Mouse (Mus musculus) limb, embryonic 13.5 days (tissue): Measurements from ENCODE around the gene Olfr651. TPM values are rescaled to one million over a fixed set of nuclear protein-coding genes. Genes with fewer than 3 reads are reported as not detected.

Experiments used
- ATAC-seq: fragments of 200-750 bp; cut with Nextera tagmentation; 2 replicates; pipeline ENCODE4 v1.8.0; 2017; ENCODE audit warnings: low read depth, moderate number of reproducible peaks, moderate TSS enrichment; ENCODE audit not compliant: low FRiP score
- H3K27ac ChIP-seq: fragments of 300-500 bp; sonication (generic); 2 replicates; pipeline ENCODE4 v1.5.1; 2015; ENCODE audit warnings: inconsistent platforms, mild to moderate bottlenecking, moderate library complexity
- H3K27me3 ChIP-seq: fragments of 300-500 bp; sonication (generic); 2 replicates; pipeline ENCODE4 v1.6.1; 2015; ENCODE audit warnings: mild to moderate bottlenecking, inconsistent platforms
- H3K36me3 ChIP-seq: fragments of 300-500 bp; sonication (generic); 2 replicates; pipeline ENCODE4 v1.6.1; 2015; ENCODE audit warnings: inconsistent platforms, mild to moderate bottlenecking, moderate library complexity
- H3K4me1 ChIP-seq: fragments of 300-500 bp; sonication (generic); 2 replicates; pipeline ENCODE4 v1.6.1; 2015; ENCODE audit warnings: inconsistent platforms
- H3K4me2 ChIP-seq: fragments of 300-500 bp; sonication (generic); replicated peaks from 2 replicates; pipeline ENCODE4 v1.6.1; 2015; ENCODE audit warnings: inconsistent platforms, mild to moderate bottlenecking, moderate library complexity
- H3K4me3 ChIP-seq: fragments of 300-500 bp; sonication (generic); 2 replicates; pipeline ENCODE4 v1.5.1; 2015; ENCODE audit warnings: moderate library complexity, mild to moderate bottlenecking, inconsistent platforms
- H3K9ac ChIP-seq: fragments of 300-500 bp; sonication (generic); 2 replicates; pipeline ENCODE4 v1.6.1; 2015; ENCODE audit warnings: mild to moderate bottlenecking, inconsistent platforms
- H3K9me3 ChIP-seq: fragments of 300-500 bp; sonication (generic); 2 replicates; pipeline ENCODE4 v1.6.1; 2016; ENCODE audit warnings: inconsistent platforms
- WGBS: fragments of 180-500 bp; shearing (Covaris S2); methylation state at CpG from one replicate; pipeline ENCODE4 v1.1.7; 2015; 5-methylcytosine and 5-hydroxymethylcytosine counted together
- polyA plus RNA-seq: library from polyadenylated mRNA; unstranded; fragments of >200 nt; fragmentation: Nextera tagmentation; extraction: Ambion mirVana; gene quantifications from 2 replicates; pipeline ENCODE4 v1.2.1, GENCODE M21; 2015

Gene Olfr651
- polyA plus RNA-seq, 1 experiment from 2014 or later = not detected

GRCm38 (mm10) chr7:104603173-104603572 lies 53.2 kb downstream of the Olfr651 start:
- Histone ChIP-seq H3K4me1 (no peaks in the 10 kb centered on the region), H3K36me3 (no peaks in the 10 kb centered on the region), H3K27ac (no peak overlapping the region), H3K9me3 (no peaks in the 10 kb centered on the region), H3K4me3 (no peak overlapping the region), H3K27me3 (no peaks in the 10 kb centered on the region), H3K9ac (no peak overlapping the region), H3K4me2 (no peak overlapping the region)
- ATAC-seq = no peak
- 9% methylated on average over 3 of the region's 3 CpGs for WGBS

Other genes with a start within 250 kb of the Olfr651 start
- gene Trim12a, start 234.7 kb upstream of the Olfr651 start, polyA plus RNA-seq = 6.1 and 7.1 TPM in 2 replicates
- 0.17 TPM in 1 of 2 replicates, not detected in the other for gene Trim34b, start 220.7 kb upstream of the Olfr651 start, polyA plus RNA-seq
- 2.4 and 2.7 TPM in 2 replicates for gene Trim12c, start 196.8 kb upstream of the Olfr651 start, polyA plus RNA-seq
- gene Trim30b, start 180.2 kb upstream of the Olfr651 start, polyA plus RNA-seq = 0.05 TPM in 1 of 2 replicates, not detected in the other
- gene Trim30c, start 149.3 kb upstream of the Olfr651 start, polyA plus RNA-seq = 0.22 TPM in 1 of 2 replicates, not detected in the other
- 1.0 and 1.2 TPM in 2 replicates for gene Trim30a, start 84.9 kb upstream of the Olfr651 start, polyA plus RNA-seq
- gene Trim30d, start 42.3 kb upstream of the Olfr651 start, polyA plus RNA-seq = 0.31 and 0.36 TPM in 2 replicates
- gene Olfr652, start 10.8 kb downstream of the Olfr651 start, polyA plus RNA-seq = not detected in 2 replicates
- not detected in 2 replicates for gene Olfr653, start 27.2 kb downstream of the Olfr651 start, polyA plus RNA-seq
- gene Olfr654, start 36.9 kb downstream of the Olfr651 start, polyA plus RNA-seq = not detected in 2 replicates
- gene Olfr655, start 51.6 kb downstream of the Olfr651 start, polyA plus RNA-seq = not detected in 2 replicates
- gene Olfr656, start 63.8 kb downstream of the Olfr651 start, polyA plus RNA-seq = not detected in 2 replicates
- gene Olfr657, start 74.7 kb downstream of the Olfr651 start, polyA plus RNA-seq = not detected in 2 replicates
- gene Olfr658, start 97.2 kb downstream of the Olfr651 start, polyA plus RNA-seq = not detected in 2 replicates
- gene Olfr659, start 116.6 kb downstream of the Olfr651 start, polyA plus RNA-seq = not detected in 2 replicates
- gene Olfr661, start 136.4 kb downstream of the Olfr651 start, polyA plus RNA-seq = not detected in 2 replicates
- not detected in 2 replicates for gene Usp17le, start 227.3 kb downstream of the Olfr651 start, polyA plus RNA-seq